Mouse (Mus musculus): Measurements from ENCODE around the gene Rufy1.

The Rufy1 gene

DNA sequence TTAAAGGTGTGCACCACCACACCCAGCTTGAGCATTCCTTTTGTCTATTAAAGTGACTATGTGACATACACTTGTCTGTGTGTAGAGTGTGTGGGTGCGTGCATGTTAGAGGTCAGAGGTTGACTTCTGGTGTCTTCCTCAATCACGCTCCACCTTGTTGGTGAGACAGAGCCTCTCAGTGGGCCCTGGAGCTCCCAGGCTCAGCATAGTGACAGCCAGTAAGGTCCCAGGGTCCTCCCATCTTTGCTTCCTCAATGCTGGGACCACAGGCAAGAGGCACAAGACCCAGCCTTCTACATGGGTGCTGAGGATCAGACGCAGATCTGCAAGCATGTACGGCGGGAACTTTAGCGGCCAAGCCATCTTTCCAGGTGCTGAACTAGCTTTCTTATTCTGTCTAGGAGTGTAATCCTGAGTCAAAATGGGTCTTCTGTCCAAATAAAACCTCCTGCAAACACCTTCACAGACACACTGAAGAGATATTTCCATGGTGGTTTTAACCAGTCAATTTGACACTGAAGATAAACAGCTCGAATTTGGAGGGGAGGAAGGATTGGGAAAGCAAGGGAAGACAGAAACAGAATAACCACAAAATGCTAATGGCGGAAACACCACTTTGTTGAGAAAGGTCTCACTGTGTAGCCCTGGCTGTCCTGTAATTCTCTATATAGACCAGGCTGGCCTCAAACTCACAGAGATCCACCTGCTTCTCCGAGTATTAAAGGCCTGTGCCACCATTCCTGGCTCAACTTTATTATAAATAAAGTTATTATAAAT, 84.5 kb downstream of the Rufy1 start:
- no peak for DNase-seq (ENCODE audit: inconsistent ontology term)

DNA sequence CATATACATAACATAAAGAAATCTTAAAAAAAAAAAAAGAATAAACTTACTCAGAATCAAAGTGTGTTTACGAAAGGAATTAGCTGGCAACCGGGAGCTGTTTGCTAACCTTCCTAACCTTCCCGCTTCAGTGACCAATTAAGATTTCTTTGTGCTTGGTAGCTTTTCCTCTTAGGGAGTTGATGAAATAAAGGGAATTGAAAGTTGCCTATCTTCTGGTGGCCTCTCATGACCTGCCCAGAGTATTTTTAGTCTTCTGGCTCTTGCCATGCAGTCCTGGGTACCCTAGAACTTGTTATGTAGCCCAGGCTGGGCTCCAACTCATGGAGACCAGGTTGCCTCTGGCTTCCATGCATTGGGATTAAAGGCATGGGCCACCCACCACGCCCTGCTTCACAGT, 85.4 kb downstream of the Rufy1 start:
- DNase-seq (ENCODE audit: inconsistent ontology term) = no peak
